Mouse (Mus musculus) mouse trophoblast stem cell (cell line): ENCODE data around the gene Nup210.
"Not testable (repeated sequence)": the region's sequence is repeated elsewhere in the genome, so short reads cannot be mapped to it uniquely, and the experiment has no call there.

ENCODE experiments used
- in situ Hi-C, 2 experiments: fragments of 300-500 bp; cut with MseI, MboI; formaldehyde crosslinking; loops; 2 replicates in 1 of 2; 3 replicates in 1 of 2; pipeline ENCODE4 v1.15.1; 2025

Gene Nup210

DNA sequence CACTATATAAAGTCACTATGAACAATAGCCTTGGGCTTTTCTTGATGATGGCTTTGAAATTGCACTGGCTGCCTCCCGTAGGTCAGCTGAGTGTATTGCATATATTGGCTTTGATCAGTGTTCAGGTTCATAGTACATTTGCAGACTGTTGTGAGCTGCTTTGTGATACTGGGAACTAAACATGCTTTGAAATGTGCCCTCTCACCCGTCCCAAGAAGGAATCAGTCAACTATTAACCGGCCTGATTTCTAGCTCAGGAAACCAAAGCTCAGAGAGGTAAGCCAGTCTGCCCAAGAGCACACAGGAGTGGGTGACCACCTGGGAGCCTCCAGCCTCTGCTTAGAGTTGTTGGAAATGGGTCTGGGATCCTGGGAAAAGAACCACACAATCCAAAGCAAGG lies 28.4 kb upstream of the Nup210 start:
- in situ Hi-C loops: no loop called here

DNA sequence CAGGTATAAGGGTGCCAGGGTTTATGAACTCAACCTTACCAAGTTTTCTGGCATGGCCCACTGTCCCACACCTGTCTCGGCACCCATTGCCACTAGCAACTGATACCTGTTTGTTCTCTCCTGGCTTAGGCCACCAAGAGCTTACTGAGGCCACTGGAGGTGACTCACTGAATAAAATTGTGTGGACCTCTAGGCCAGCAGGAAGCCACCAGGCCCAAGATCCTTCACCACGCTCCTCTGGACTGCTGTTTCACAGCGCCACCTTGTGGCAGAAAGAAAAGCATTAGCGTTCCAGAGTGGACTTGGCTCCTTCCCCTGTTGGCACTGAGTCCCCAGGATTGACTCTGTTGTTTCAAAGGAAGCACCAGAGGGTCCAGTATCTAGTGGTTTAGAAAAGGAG lies 23.2 kb upstream of the Nup210 start:
- in situ Hi-C loops: loop anchor here in 1 of 2 experiments (10.0 kb wide), 1 partner anchor 315 kb away; no protein-coding TSS in a partner anchor

DNA sequence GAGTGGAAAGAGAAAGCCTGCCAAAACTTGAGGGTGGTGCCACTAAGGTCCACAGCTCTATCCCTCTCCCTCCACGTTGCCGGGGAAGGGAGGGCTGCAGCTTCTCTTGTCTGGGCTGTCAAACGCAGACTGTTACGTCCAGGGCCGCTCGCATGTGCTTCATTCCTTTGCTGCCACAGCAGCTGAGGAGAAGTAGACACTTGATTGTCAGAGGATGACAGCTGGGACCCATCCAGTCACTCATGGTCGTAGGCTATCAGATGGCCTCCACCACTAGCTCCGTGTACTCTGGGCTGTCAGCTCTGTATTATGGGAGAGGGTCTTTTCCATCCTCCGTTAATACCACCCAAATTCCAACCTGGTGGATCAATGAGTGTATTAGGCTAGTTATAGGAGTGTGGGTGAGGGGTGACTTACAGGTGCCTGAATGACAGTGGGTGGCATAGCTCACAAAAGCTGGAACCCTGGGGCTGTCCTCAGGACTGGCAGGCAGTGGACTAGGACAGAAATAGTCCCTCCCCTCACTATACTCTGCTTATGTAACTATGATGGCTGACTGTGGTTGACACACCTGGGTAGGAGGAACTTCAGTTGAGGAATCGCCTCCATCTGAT lies 20.8 kb upstream of the Nup210 start:
- in situ Hi-C loops: loop anchor here in 1 of 2 experiments (10.0 kb wide), 1 partner anchor 313 kb away; no protein-coding TSS in a partner anchor

DNA sequence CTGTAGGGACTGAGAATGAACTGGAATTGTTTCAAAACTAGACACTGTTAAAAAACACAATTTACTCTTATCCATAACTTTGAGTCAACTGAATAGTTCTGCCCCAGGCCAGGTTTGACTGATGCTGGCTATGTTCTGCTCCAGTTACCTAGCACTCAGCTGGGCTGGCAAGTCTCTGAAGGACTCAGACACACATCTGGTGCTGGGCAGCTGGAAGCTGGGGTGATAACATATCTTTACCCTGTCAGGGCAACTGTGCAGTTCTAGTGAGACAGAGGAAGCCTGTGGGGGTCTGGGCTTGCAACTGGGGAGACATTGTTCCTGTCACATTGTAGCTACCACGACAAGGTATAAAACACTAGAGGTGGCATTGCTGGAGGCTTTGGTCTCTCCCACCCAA lies 14.2 kb upstream of the Nup210 start:
- in situ Hi-C loops: loop anchor here in 1 of 2 experiments (10.0 kb wide), 1 partner anchor 306 kb away; no protein-coding TSS in a partner anchor

DNA sequence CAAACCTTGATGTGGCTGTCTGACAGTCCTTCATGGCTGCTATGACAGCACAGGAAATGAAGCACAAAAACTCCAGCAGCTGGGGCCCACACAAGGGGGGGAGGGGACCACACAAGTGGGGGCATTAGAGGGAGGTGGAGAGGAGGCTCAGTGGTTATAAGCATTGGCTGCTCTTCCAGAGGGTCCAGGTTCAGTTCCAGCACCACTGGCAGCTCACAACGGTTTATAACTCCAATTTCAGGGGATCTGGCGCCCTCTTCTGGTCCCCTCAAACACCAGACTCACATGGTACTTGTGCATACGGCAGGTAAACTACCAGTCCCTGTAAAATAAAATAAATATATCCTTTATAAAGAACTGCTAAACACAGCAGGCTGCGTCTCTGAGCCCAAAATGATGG lies 12.4 kb upstream of the Nup210 start:
- in situ Hi-C loops: no loop called here

DNA sequence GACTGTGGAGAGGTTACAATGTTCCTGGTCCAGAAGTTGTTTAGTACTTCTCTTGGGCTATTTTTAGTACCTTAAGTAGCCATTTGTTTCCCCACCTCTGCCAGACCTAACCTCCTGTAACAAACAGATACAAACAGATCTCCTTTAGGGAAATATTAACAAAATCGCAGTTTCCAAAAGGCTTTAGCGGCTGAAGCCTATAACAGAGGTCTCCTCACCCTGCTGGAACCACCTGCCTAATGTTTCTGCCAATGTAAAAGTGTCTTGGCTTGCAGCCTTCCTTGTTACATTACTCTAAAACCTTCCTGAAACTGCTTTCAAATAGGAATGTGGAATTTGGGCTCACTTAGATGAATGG lies 8.6 kb upstream of the Nup210 start:
- in situ Hi-C loops: no loop called here

DNA sequence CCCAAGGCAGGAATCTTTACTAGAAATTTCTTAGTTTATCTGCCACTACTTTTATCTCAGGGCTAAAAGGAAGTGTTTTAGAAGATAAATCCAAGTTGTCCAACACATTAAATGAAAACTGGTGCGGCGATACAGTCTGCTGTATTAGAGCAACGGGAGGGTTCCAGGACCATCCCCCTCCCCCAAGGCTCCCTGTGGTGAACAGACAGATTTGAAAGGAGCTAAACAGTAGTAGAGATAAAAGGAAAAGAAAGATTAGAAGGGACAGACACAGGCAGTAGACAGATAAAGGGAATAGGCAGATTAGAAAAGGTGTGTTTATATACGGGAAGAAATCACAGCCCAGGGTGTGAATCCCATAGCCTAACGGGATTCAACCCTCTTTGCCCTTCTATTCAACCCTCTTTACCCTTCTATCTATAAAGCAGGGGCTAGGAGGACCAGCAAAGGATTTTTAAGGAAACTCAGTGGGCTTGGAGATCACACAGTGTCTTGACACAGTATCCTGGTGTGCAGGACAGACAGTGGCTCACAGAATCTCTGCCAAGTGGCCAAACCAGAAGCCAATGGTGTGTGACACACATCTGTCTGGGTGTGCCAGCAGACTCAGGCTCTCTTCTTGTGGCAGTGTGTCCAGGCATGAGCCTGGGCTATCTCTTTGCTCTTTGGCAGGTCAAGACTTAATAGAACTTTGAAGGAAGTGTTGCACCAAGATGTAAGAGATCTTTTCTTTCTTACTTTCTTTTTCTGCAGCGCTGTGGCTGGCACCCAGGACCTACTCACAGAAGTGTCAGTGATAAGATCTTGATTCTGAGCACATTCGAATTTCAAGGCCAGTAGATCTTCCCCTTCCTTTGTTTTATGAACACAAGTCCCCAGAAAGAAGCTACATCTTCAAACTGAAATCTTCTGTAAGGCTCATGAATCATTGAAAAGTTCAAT lies 7.9 kb upstream of the Nup210 start:
- in situ Hi-C loops: no loop called here

DNA sequence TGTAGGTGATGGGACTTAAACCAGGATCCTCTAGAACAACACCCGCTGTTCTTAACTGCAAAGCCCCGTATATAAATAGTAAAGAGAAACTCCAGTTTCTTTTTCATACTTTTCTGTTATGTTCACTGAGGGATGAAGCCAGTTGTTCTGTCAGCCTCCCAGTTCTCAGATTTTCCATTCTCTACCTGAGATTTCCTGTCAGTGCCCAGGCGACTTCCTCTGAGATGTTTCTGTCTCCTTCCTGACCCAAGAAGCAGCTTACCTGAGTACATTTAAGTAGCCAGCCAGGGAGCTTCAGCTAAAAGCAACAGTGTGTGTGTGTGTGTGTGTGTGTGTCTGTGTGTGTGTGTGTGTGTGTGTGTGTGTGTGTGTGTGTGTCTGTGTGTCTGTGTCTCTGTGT lies 6.8 kb upstream of the Nup210 start:
- in situ Hi-C loops: no loop called here

DNA sequence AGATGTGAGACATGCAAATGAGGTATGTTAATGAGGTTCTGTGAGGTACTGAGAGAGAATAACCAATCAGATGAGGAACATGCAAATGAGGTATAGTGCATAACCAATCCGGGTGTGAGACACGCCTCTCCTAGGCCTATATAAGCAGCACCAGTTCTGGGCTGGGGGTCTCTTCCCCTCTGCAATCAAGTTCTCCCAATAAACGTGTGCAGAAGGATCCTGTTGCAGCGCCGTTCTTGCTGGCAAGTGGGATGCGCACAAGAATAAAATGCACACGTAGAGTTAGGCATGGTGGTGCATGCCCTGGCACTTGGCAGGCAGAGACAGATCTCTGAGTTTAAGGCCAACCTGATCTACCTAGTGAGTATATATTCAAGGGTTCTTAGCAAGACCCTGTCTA lies 4.5 kb upstream of the Nup210 start:
- in situ Hi-C loops: not testable (repeated sequence)

DNA sequence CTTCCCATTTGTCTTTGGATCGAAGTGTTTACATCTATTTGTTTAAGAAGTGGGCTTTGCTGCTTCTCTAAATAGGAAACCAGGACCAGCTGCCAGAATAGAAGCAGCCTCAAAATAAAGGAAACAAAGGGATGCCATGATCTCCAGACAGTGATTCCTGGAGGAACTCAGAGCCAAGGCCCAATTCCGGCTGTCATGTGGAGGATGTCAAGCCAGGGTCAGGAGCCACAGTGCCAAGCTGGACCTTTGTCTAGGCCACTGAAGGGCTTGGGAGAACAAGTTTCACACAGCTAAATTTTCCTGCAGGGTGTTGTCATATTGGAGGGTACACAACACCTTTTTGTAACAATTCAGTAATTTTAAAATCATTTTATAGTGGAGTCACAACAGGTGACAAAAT lies 3.6 kb upstream of the Nup210 start:
- in situ Hi-C loops: no loop called here

DNA sequence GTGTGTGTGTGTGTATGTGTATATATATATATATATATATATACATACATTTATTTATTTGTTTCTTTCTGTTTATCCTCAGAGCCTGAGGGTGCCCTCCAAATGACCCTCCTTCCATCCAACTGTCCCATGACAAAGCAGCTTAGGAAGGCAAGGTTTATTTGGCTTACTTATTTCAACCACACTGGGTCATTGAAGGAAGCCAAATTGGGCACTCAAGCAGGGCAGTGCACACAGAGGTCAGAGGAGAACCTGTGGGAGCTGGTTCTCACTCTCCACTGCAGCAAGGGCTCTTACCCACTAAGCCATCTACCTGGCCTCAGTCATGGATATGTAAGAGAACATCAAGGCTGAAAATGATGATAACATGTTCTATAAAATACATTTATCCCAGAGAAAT lies 1.9 kb upstream of the Nup210 start:
- in situ Hi-C loops: no loop called here

DNA sequence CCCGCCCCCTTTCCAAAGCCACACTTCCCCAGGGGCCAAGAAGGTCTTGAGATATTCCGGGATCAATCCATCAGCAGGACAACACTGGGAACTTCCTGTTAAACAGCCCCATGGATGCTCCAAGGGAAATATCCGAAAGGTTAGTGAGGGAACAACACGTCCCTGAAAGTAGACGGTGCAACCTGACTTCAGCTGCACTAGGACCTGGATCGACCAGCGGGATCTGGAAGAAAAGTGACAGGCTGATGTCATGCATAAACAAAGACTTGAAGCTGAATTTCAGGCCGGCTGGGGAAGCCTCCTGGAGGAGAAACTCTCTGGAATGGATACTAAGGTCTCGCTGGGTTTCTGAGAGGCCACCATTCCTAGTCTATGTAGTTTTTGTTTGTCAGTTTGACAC lies 520 bp upstream of the Nup210 start:
- in situ Hi-C loops: no loop called here

DNA sequence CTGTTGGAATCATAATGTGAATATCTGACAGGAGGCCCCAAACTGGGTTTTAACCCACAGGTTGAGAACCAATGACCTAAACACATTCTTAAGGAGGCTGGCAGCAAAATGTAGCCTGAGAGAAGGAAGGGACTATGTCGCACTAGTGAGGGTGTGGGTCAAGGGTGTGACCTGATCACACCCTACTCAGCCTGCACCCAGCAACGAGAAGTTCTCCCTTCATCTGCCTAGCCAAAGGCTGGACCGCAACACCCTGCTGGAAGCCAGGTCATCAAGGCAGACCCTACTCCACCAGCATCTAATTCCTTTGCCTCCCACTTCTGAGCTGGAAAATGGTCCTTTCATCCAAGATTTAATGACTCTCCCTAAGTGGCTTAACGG lies 776 bp downstream of the Nup210 start:
- in situ Hi-C loops: no loop called here

DNA sequence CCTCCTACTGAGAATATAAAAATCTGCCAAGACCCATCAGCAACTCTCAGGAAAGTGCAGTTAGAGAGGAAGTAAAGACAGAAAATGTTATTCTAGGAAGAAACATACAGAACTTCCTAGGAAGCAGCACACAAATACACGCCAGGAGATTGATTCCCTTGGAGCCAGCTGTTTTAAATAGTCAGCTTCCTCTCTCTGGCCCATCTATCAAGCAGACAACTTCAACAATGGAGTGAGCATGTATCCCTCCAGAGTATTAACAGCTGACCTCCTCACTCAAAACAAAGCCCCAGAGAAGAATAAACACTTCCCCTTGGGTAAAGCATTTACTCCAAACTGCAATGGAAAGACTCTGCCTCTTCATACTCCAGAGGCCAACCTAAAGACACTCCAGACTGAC lies 1.5 kb downstream of the Nup210 start:
- in situ Hi-C loops: no loop called here

DNA sequence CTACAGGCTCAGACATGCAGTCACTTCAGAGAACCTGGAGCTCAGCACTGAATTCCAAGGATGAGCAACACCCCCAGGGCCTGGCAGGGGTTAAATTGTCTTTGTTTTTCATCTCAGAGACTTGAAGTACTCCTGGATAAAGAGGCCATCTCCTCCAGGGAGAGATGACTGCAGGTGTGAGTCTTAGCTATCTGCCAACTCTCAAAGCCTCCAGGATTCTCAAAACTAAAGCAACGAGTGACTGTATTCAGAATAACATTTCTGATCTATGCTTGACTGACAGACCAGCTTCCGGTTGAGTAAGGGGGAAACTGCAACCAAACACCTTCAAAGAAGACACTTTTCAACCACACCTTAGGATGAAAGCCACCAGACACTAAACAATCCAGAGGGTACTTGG lies 1.9 kb downstream of the Nup210 start:
- in situ Hi-C loops: no loop called here

DNA sequence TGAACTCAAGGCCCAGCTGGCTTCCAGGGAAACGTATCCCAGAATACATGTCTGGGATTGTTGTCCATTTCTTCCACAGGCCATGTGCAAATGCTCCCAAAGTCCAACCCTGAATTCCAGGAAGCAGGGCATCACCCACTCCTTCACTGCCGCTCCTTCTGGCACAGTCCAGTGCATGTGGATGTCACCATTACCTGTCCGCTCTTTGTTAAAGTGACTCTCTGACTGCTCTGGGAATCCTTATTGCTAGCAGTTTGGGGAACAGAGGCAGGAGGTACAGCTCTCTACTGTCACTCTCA lies 4.7 kb downstream of the Nup210 start:
- in situ Hi-C loops: no loop called here

DNA sequence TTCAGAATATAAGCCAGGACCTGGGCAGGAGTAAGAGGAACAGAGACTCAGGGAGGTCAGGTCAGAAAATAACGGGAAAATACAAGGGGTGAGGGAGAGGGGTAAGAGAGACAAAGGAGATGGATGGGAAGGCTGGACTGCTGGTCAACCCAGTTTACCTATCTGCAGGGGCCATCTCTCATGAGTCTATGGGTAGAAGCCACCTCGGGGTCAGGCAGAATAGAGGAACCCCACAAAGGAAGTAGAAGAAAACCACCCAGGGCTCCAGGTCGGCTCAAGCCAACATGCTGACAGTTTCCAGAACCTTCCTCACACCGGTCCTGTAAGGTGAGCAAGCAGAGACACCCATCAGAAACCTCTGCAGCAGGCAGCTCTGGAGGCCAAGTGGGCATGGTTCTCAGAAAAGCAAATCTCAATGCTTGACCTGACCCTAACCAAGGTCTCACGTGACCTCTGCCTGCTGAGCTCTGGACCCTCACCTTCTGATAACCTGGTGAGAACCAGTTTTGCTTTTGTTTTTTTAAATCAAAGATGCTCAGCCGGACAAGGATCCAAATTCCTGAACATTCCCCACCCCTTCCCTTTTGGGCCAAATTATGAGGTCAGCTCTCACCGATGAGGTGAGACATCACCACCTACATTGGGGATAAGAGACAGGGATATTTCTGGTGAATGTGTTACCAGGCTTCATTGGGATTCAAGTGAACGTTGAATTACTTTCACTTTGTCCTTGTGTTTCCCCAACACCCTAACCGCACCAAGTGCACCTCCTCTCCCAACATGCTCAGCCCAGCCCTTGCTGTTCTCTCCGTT lies 5.3 kb downstream of the Nup210 start:
- in situ Hi-C loops: no loop called here

DNA sequence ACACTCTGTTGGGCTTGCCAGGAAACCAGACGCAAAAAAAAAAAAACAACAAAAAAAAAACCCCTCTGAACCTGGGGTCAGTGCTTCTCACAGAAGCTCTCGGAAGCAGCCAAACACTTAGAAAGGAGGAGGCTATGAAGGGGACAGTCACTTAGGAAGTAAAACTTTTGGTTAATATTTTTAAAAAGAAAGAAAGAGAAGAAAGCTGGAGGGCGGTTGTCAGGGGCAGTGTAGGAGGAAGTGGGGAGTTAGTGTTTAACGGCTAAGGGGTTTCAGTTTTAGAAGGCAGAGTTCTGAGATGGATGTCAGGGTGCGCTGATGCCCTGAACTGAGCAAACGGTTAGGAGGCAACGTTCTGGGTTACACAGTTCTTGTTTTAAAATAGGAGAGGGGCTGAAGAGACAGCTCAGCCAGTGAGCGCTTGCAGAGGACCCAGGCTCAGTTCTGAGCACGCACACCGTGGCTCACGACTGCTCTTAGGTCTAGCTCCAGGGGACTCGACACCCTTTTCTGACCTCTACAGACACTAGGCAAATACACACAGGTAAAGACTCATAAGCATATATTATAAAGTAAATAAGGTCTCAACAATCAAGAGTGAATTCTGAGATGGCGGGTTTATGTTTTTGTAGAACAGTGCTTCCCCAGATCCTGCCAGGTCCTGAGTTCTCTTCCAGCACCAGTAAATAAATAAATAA lies 6.2 kb downstream of the Nup210 start:
- in situ Hi-C loops: no loop called here

DNA sequence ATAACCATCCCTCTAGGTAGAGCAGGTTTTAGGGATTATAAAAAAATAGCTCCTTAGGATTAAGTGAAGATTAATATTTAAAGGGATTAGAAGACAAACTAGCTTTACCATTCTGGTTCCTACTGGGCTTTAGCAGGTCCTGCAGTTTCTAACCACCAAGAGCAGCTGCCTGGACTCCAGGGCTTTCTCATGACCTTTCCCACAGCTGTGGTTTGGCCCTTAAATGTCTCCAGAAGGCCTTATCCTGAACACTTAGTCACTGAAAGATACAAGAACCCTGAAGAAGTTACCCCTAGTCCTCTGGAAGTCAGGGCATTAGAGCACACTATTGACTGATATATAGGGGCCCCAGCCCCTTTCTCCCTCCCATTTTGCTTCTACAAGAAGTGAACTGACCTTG lies 7.1 kb downstream of the Nup210 start:
- in situ Hi-C loops: no loop called here

DNA sequence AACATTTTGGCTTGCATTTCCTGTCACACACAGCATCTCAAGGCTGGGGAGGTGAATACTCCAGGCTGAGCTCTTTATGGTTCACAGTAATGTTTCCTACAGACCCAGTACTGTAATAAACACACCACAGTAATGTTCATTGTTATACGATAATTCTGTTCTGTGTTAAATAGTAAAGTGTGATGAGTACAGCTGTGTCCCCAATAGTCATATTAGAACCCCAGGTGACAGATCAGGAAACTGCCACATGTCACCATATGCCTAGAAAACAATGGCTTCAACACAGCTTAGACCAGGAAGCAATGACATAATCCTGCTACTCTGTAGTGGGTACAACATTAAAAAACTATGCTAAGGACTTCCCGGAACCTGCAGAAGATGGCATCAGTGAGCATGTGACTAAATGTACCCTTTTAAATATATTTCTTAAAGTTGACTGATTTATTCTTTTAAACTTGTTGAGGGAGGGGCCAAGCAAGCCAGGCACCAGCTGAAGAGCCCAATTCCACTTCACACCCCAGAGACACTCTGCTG lies 7.6 kb downstream of the Nup210 start:
- in situ Hi-C loops: no loop called here

DNA sequence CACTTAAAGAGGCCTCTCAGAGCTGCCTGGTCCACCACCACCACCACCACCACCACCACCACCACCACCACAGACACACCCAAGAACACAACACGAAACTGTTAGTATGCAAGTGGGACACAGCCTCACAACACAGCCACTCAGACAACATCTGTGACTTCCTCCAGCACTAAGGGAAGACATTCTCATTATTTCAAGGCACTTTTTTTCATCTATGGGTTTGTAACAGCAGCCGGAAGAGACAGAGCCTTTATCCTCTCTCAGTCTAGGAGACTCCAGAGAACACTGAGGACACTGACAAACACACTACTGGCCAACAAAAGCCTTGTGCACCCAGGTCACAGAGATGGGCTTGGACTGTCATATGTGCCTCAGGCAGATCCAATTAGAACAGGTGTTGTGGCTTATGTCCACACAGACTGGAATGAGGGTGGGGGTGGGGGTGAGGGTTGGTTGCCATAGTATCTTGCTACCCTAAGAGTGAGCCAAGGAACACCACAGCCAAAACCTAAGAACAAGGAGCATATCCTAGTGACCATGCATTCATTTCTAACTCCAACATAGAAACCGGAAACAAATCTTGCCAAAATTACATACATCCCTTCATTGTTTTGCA lies 8.2 kb downstream of the Nup210 start:
- in situ Hi-C loops: no loop called here
